Mouse (Mus musculus) heart, adult 11 months (tissue): Measurements from ENCODE around the gene Olfr923.
"Not testable (repeated sequence)": the region's sequence is repeated elsewhere in the genome, so short reads cannot be mapped to it uniquely, and the experiment has no call there.

Experiments used
- DNase-seq: peaks from one replicate; pipeline ENCODE4 v3.0.0; 2022

Gene Olfr923

DNA sequence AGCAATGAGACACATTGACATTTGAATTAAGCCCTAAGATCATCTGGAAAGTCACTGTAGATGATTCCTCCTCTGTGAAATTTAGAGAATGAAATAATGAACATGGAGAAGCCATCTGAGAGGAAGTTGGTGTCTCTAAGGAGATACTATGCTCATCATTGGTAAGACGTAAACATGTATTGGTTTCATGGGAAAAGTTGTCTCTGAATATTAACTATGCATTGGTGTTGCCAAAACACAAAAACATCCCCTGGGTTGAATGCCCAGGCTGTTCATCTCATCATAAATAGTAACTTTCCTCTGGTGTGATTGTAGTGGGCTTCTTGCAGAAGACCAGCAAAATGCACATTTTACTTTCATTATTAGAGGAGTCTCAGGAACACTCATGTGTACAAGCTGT lies at the start of gene Olfr923:
Gene Olfr923 (plus strand): TSS at position 301 of the 400 bp plus-strand sequence.
- DNase-seq, result no peak

DNA sequence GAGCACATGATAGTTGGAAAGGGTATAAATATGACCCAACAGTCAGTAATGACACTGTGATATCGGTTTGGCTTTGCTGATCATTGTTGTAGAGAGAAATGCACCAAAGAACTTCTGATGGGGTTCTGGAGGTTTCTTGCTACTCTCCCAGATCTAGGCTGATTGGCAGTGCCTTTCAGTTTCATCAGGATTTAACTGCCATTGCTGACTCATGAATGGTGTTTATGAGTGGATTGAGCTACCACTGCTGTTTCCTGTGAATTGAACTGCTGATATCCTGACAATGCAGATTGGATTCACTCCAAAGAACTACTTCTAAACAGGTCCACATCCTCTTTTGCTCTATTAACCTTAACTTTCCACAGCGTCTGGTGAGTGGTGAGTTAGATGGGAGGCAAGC lies 33.7 kb upstream of the Olfr923 start:
- no peak for DNase-seq

DNA sequence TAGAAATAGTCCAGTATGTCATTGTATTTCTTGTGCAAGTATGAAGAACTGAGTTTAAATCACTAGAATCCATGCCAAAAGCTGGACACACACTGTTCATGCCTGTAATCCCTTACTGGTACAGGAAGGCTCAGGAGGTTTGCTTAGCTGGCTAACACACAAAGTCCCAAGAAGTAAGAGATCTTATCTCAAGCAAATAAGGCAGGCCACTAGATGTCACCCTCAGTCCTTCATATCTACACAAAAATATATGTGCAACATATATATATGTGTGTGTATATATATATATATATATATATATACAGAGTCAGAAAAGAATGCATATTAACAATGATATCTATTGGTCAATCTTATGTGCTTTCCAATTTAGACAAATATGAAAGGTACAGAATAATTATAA lies 20.6 kb upstream of the Olfr923 start:
- DNase-seq, result no peak

DNA sequence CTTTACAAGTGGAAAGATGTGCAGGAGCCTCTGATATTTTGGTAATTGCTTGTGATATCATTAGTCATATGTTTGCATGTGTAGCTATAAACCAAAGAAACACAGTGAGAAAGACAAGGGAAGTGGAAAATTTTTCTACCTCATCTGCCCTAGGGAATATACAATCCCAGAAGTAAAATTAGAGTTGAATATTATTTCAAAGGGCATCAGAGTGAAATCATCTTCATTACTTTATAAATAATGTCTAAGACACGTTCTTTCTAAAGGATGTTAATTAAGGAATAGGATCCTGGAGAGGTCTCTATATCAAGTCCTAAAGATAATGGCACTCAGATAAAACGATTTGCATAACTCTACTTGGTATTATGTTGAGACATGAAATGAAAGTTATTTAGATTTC lies 12.0 kb upstream of the Olfr923 start, which contains the start of gene Olfr922:
Gene Olfr922 (plus strand): TSS at position 301 of the 400 bp plus-strand sequence.
- no peak for DNase-seq

DNA sequence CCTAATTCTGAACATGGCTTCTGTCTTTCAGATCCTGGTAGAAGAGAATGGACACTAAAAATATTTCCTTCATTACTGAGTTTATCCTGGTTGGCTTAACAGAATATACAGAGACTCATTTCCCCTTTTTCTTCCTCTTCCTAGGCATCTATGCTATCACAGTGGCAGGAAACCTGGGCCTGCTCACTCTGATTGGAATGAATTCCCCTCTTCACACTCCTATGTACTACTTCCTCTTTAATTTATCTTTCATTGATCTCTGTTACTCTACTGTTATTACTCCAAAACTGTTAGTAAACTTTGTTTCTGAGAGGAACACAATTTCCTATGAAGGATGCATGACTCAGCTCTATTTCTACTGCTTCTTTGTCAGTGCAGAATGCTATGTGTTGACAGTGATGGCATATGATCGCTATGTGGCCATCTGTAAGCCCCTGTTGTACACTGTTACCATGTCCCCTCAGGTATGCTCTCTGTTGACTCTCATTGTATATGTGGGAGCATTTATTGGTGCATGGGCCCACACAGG lies 10.8 kb upstream of the Olfr923 start:
- DNase-seq, result peak; percentile 56

DNA sequence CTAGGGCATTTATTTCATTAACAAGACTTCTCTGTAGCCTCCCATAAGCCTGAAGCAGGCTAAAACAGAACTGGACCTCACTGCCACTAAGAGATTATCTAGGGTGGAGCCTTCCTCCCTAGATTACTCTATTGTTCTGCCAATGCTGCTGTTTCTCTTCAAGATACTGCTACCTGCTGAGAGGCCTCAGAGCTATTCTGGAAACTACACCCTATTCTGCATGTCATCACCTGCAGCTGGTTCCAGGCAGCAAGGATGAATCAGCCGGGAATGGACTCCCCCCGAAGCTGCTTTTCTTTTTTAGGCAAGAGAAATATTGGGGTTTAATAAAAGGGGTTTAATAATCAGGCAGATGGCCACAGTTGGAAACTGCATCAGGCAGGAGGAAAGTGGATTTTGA lies 6.7 kb downstream of the Olfr923 start:
- DNase-seq, result no peak

DNA sequence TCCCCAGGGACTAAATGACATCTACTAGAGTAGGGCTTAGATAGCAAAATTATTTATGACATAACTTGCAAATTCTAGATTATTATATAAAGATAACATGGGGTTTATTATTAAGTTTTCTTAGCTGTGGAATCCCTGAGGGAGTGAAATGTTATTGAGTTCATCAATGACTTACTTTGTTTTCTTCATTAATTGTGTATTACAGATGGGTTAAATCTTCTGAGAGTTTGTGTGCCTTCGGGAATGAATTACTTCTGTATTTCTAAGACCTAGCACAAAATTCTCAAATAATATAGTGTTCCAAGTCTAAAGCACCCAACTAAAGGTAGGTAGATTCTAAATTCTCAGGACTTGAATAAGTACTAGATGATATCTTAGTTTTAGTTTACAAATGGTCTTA lies 17.8 kb downstream of the Olfr923 start, which contains the start of gene Olfr924:
Gene Olfr924 (plus strand): TSS at position 301 of the 400 bp plus-strand sequence.
- no peak for DNase-seq

DNA sequence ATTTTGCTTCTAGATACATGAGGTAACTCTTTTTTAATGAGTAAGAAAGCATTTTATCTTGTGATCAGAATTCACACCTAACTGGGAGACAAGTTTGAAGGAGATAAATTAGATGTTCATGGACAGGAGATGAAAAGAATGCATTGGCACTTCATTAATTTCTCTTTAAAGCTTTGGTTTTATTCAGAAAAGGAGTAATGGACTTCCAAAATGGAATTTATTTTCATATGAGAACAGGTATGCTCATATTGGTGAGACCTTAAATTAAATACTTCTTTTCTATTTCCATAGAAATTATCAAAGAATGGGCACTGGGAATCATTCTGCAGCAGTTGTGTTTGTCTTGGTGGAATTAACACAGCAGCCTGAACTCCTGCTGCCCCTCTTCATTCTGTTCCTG lies 28.4 kb downstream of the Olfr923 start, which contains the start of gene Olfr26:
Gene Olfr26 (plus strand): TSS at position 301 of the 400 bp plus-strand sequence.
- DNase-seq, result no peak

DNA sequence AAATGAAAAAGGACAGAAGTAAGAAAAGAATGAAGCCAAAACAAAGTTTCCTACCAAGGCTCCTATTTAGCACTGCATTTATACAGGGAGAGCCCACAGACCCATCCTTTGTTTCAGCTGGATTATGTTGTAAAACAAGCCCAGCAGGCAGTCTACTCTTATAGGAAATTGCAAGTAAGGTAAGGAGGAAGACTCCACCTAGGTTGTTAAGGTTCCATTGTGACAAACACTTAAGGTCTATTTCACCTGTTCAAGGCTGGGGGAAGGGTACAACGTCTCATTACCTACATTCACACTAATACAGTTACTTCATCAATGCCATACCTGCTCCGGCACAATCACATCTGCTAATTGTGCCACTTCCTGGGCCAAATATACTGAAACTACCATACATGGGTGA lies 48.5 kb downstream of the Olfr923 start:
- DNase-seq, result not testable (repeated sequence)

DNA sequence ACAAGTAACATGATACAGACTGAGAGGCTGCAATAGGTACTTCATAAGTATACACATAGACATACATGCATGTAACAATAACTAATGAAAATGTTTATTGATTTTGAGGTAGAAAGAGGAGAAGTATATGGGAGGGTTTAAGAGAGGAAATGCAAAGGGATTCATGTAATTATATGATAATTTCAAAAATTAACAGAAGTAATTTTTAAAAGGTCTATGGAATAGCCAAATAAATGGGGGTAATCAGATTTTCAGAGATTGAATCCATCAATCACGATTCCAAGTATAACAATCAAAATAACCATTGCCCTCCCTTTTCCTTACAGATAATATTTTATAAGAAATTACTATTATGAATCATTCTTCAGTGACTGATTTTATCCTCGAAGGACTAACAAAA lies 50.5 kb downstream of the Olfr923 start, which contains the start of gene Olfr926:
Gene Olfr926 (plus strand): TSS at position 301 of the 400 bp plus-strand sequence.
- DNase-seq, result no peak
